Mouse (Mus musculus): ENCODE results near the gene H2-T3. TPM values are rescaled to one million over a fixed set of nuclear protein-coding genes. Genes with fewer than 3 reads are reported as not detected.
"Not testable (repeated sequence)": the region's sequence is repeated elsewhere in the genome, so short reads cannot be mapped to it uniquely, and the experiment has no call there.

Gene H2-T3
- polyA plus RNA-seq, 1 experiment = not detected

DNA sequence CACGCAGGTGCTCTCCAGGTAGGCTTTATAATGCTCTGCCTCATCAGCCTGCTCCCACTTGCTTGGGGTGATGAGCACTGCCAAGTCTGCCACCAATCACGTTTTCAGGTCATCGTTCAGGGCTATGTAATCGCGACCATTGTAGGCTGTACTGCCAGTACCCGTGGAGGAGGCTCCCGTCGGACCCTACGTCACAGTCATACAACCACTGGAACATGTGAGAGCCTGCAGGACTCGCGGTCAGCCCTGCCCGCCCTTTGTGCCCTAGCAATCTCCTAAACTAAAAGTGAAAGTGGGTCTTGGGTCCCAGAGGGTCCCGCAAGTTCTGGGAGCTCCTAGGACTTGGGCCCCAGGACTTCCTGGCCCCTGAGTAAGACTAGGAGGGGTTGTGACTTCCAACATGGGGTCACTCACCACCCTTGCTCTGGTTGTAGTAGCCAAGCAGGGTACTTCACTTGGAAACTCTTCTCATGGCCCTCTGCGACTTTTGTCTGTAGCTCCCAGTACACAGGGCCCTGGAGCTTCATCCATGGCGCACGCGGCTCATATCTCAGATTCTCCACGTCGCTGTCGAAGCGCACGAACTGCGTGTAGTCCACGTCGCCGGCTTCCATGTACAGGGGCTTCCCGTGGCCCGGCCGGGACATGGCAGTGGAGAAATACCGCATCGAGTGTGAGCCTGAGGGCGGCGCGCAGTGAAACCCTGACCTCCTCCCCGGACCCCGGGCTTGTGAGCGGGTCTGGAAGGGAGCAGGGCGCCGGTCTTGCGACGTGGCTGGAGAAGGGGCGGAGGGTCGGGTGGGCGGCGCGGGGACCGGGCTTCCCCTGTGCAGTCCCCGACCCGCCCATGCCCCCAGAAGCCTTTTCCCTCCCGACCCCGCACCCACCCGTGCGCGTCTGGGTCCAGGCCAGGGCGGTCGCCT is 28.7 kb downstream of the H2-T3 start:
- Histone ChIP-seq H3K4me1 (ENCODE audit: control insufficient read depth, insufficient read depth, low read length) (peaks cover 3% of the 10 kb centered on the region; the same call in 1 of the 2 replicates), H3K4me3 (replicated peaks; ENCODE audit: extremely low read depth, low read depth, low read length) (peak overlapping the region; percentile 46)
- 3% methylated on average over 56 of the region's 56 CpGs for WGBS
- TF ChIP-seq CTCF (IDR thresholded peaks at IDR 0.05; ENCODE audit: insufficient read depth, low read length) (no peak), POLR2A (IDR thresholded peaks at IDR 0.05; ENCODE audit: borderline replicate concordance, extremely low read depth, low read depth, low read length) (no peak)
- no peak for DNase-seq

DNA sequence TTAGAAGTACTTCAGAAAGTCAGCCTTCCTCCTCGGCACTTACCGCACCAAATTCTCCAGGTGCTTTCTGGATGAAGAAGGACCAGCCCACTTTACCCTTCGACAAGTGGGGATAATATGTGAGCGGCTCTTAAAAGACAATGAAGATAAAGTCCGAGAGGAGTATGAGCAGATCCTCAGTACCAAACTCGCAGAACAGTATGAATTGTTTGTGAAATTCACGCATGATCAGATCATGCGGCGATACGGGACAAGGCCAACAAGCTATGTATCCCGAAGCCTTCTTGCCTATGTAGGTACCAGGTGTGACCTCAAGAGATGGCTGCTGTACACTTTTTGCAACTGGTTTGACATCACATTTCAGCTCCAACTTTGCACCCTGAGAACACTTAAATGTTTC is 31.8 kb downstream of the H2-T3 start:
- WGBS = 23% methylated on average over 11 of the region's 11 CpGs
- not testable (repeated sequence) for H3K4me3 ChIP-seq (replicated peaks; ENCODE audit: extremely low read depth, low read depth, low read length); DNase-seq; H3K4me1 ChIP-seq (ENCODE audit: control insufficient read depth, insufficient read depth, low read length)

DNA sequence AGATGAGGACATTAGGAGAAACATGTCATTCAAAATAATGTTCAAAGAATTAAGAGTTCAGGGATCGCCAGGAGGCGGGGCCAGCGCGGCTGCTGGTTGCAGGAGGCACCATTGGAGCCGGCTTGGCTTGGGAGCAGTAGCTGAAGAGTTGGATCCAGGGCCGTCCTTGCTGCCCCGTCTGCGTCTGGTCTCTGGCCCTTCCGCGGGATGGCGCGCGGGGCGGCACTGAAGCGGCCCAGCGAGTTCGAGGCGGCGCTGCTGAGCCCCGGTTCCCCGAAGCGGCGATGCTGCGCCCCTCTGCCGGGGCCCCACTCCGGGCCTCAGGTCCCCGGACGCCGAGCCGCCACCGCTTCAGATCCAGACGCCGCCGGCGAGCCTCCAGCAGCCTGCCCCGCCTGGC is 32.3 kb downstream of the H2-T3 start:
- H3K4me1 ChIP-seq (ENCODE audit: control insufficient read depth, insufficient read depth, low read length); DNase-seq; H3K4me3 ChIP-seq (replicated peaks; ENCODE audit: extremely low read depth, low read depth, low read length): not testable (repeated sequence)
- WGBS = under 1% methylated on average over 36 of the region's 36 CpGs

DNA sequence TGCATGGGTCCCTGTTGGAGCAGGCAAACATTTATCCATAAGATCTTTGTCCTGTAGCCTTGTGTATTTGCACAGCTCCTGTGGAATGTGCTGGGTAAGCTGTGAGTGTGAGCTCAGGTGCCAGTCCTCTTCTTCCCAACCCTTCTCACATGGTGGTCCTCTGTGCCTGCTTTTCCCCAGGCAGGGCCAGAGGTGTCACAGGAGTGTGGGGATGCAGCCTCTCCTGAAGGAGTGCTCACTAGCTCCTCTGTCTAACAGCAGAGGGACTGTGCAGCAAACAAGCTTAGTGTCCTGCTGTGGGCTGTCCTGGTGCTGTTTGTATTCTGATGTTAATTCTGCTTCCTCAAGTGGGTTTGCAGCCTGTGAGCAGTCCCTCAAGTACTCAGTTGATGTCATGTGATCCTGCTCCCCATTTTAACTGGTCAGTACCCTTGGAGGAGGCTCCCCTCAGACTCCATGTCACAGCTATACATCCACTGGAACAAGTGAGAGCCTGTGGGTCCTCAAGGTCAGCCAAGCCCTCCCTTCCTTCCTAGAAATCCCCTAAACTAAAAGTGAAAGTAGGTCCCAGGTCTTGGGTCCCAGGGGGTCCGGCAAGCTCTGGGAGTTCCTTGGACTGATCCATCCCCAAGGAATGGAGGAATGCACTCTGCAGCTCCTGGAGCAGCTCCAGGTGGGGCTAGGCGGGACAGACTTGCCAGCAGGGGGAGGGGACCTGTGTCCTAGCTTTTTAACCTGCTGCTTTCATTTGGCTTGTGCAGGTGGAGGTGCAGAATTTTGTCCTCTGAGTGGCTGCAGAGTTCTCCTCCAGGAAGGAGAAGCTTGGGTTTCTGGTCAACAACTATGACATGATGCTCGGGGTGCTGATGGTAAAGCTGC is 35.6 kb downstream of the H2-T3 start:
- no peak overlapping the region for H3K4me3 ChIP-seq (replicated peaks; ENCODE audit: extremely low read depth, low read depth, low read length)
- WGBS = 18% methylated on average over 3 of the region's 3 CpGs
- no peak for DNase-seq
- H3K4me1 ChIP-seq (ENCODE audit: control insufficient read depth, insufficient read depth, low read length) = no peaks in the 10 kb centered on the region
- TF ChIP-seq CTCF (IDR thresholded peaks at IDR 0.05; ENCODE audit: insufficient read depth, low read length) = no peak
- TF ChIP-seq POLR2A (IDR thresholded peaks at IDR 0.05; ENCODE audit: borderline replicate concordance, extremely low read depth, low read depth, low read length) = no peak

DNA sequence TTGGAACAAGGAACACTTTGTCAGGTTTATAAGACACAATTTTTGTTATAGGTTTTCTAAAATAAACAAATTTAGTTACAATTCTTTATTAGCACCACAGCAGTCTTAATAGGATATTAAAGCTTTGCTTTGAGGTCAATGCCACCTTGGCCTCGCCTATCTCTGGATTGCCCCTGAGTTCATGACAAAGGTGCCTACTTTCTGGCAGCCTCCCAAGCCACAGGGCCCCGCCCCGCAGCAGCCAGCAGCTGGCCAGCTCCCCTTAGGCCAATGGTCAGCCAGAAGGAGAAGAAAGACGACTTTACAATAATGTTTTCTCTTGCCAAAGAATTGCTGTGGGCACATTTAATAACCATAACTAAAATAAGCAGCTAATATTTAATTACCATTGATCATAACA is 38.9 kb downstream of the H2-T3 start:
- WGBS = 34% methylated on average over 4 of the region's 4 CpGs
- not testable (repeated sequence) for H3K4me1 ChIP-seq (ENCODE audit: control insufficient read depth, insufficient read depth, low read length); DNase-seq; H3K4me3 ChIP-seq (replicated peaks; ENCODE audit: extremely low read depth, low read depth, low read length)

DNA sequence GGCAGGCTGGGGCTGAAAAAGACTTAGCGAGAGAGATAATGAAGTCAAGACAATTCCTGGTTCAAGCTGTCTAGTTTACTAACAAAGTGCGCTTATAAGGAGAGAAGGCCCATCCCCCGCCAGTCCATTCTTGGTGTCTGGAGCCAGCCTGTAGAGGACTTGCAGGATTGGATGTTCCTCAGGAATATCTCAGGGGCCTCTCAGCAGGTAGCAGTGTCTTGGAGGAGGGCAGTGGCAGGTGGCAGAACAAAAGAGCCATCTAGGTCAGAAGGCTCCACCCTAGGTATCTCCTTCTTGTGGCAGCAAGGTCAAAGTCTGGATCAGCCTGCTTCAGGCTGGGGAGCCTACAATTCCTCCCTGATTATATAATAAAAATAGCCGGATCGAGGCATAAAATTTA is 41.6 kb downstream of the H2-T3 start:
- not testable (repeated sequence) for DNase-seq; H3K4me3 ChIP-seq (replicated peaks; ENCODE audit: extremely low read depth, low read depth, low read length); H3K4me1 ChIP-seq (ENCODE audit: control insufficient read depth, insufficient read depth, low read length)
- WGBS = 90% methylated on average over 5 of the region's 5 CpGs

DNA sequence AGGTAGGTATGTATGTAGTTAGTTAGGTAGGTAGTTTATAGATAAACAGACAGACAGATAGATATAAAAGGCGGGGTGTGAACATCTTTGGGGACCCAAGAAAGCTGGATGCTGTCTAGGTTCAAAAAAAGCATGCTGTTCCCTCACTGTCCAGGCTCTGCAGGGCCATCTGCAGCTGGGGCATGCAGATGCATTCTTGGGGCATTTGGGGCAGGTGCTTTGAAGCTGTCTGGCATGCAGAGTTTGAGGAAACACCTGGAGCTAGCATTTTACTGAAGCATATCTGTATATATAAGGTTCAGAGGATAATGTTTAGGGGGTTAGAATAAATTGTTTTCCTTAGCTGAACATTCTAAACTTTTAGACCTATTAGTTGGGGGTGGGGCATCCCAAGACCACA is 43.1 kb downstream of the H2-T3 start:
- not testable (repeated sequence) for H3K4me3 ChIP-seq (replicated peaks; ENCODE audit: extremely low read depth, low read depth, low read length); DNase-seq; H3K4me1 ChIP-seq (ENCODE audit: control insufficient read depth, insufficient read depth, low read length)
- 86% methylated on average over 1 of the region's 1 CpGs for WGBS

DNA sequence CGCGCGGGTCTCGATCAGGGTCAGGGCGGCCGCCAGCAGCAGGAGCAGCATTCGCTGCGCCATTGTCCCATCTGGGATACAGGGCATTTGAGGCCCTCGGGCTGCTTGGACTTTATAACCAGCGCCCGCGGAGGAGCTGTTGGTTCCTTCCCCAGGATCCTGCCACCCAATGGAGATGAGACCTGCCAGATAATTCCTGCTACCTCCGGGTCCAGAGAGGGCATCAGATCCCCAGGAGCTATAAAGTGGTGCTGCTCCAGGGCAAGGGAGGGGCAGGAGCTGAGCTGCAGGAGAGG is 44.3 kb downstream of the H2-T3 start:
- not testable (repeated sequence) for H3K4me1 ChIP-seq (ENCODE audit: control insufficient read depth, insufficient read depth, low read length); DNase-seq
- H3K4me3 ChIP-seq (replicated peaks; ENCODE audit: extremely low read depth, low read depth, low read length) = peak overlapping the region; percentile 78
- WGBS = 7% methylated on average over 13 of the region's 13 CpGs

DNA sequence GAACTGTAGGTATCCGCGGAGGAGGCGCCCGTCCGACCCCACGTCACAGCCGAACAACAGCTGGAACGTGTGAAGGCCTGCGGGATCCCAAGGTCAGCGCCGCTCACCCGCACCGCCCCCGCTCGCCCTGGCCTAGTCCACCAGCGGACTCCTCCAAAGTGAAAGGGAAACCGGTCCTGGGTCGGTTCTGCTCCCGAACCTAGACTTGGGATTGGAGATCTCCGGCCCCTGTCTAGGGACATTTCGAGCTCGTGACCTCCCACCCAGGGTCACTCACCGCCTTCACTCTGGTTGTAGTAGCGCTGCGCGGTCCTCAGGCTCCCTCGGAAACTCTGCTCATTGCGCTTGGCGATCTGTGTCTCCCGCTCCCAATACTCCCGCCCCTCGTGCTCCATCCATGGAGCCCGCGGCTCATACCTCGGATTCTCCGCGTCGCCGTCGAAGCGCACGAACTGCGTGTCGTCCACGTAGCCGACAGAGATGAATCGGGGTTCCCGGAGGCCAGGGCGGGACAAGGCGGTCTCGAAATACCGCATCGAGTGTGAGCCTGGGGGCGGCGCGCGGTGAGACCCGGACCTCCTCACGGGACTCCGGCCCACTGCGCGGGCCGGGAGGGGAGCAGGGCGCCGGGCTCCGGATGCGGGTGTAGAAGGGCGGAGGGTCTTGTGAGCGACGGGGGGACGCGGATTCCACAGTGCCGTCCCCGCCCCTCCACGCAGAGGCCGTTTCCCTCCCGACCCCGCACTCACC is 44.8 kb downstream of the H2-T3 start:
- no peak for TF ChIP-seq CTCF (IDR thresholded peaks at IDR 0.05; ENCODE audit: insufficient read depth, low read length)
- no peak for TF ChIP-seq POLR2A (IDR thresholded peaks at IDR 0.05; ENCODE audit: borderline replicate concordance, extremely low read depth, low read depth, low read length)
- H3K4me1 ChIP-seq (ENCODE audit: control insufficient read depth, insufficient read depth, low read length) = no peaks in the 10 kb centered on the region
- WGBS = 1% methylated on average over 78 of the region's 78 CpGs
- DNase-seq = peak; percentile 24
- H3K4me3 ChIP-seq (replicated peaks; ENCODE audit: extremely low read depth, low read depth, low read length) = peak overlapping the region; percentile 78

DNA sequence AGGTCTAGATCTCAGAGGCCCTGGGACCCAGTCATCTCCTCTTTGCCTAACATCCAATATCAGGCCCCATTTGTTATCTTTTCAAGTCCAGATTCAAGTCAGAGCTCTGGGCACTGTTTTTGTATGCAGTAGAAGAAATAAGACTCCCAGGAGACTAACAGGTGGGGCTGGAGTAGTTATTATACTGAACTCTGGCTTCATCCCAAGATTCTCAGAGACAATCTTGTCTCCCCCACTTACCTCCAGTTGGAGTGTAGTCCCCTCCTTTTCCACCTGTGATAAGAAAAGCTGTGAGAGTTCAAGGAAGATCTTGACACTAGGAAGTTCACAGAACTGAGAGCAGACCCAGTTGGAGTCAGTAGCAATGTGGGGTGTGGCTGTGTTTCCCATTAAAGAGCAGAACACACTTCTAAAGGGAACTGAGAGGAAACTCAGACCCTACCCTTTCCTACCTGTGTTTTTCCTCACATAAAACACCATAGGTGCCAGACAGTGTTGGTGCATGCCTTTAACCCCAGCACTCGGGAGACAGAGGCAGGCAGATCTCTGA is 53.7 kb downstream of the H2-T3 start:
- not testable (repeated sequence) for DNase-seq; H3K4me3 ChIP-seq (replicated peaks; ENCODE audit: extremely low read depth, low read depth, low read length); H3K4me1 ChIP-seq (ENCODE audit: control insufficient read depth, insufficient read depth, low read length)
- 68% methylated on average over 1 of the region's 1 CpGs for WGBS

Other genes starting within 250 kb of the H2-T3 start
- 56.3 and 60.6 TPM in 2 replicates for gene Abcf1, start 220.5 kb downstream of the H2-T3 start, polyA plus RNA-seq (2012; rRNA removed)
- gene Gnl1, start 210.4 kb downstream of the H2-T3 start, polyA plus RNA-seq (2012; rRNA removed) = 34.1 and 37.1 TPM in 2 replicates
- gene Prr3, start 210.1 kb downstream of the H2-T3 start, polyA plus RNA-seq (2012; rRNA removed) = 16.0 and 19.0 TPM in 2 replicates
- 9.2 and 16.5 TPM in 2 replicates for gene H2-T24, start 169.7 kb downstream of the H2-T3 start, polyA plus RNA-seq (2012; rRNA removed)
- gene H2-T23, start 157.4 kb downstream of the H2-T3 start, polyA plus RNA-seq (2012; rRNA removed) = 180 and 232 TPM in 2 replicates
- gene H2-T22, start 147.5 kb downstream of the H2-T3 start, polyA plus RNA-seq (2012; rRNA removed) = 53.9 and 55.1 TPM in 2 replicates
- gene Gm6034, start 147.3 kb downstream of the H2-T3 start, polyA plus RNA-seq (2012; rRNA removed) = not detected in 2 replicates
- gene Gm11127, start 131.9 kb downstream of the H2-T3 start, polyA plus RNA-seq (2012; rRNA removed) = not detected in 2 replicates
- gene Gm19684, start 68.6 kb downstream of the H2-T3 start, polyA plus RNA-seq (2012; rRNA removed) = 0.22 and 0.29 TPM in 2 replicates
- gene Gm7030, start 60.9 kb downstream of the H2-T3 start, polyA plus RNA-seq (2012; rRNA removed) = not detected in 2 replicates
- gene Gm8909, start 21.8 kb downstream of the H2-T3 start, polyA plus RNA-seq (2012; rRNA removed) = 0.62 and 1.2 TPM in 2 replicates
- 67.6 and 80.1 TPM in 2 replicates for gene Rpp21, start 67.8 kb upstream of the H2-T3 start, polyA plus RNA-seq (2012; rRNA removed)
- gene Trim39, start 82.0 kb upstream of the H2-T3 start, polyA plus RNA-seq (2012; rRNA removed) = 14.9 and 15.6 TPM in 2 replicates
- not detected in 2 replicates for gene H2-M10.2, start 96.2 kb upstream of the H2-T3 start, polyA plus RNA-seq (2012; rRNA removed)
- not detected in 2 replicates for gene H2-M10.1, start 135.9 kb upstream of the H2-T3 start, polyA plus RNA-seq (2012; rRNA removed)
- not detected in 2 replicates for gene H2-M10.3, start 178.1 kb upstream of the H2-T3 start, polyA plus RNA-seq (2012; rRNA removed)